Mouse (Mus musculus): Measurements from ENCODE around the gene Dlgap4.

DNA sequence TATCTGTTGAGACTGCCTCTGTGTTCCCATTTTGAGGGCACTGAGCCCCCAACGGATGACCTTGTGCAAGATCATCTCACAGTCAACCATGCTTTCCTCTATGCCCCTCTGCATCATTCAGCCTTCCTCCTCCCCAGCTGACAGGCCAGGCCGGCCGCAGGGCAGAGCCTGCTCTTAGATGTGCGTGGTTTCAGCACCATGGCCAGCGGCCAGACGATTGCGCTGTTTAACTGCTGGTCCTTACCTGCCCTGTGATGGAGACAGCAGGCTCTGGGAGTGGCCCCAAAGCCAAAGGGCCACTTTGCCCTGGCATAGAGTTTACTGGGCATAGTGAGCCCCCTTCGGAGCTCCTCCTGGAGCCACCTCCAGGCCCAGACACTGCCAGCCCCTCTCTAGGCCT, 39.3 kb downstream of the Dlgap4 start:
- TF ChIP-seq CTCF (IDR thresholded peaks at IDR 0.05; ENCODE audit: low read depth, low read length) (no peak), POLR2A (IDR thresholded peaks at IDR 0.05; ENCODE audit: borderline replicate concordance, low read depth, low read length) (no peak)
